Comparison of ENCODE assay signal across 12 mouse cellular contexts in the genomic region with DNA sequence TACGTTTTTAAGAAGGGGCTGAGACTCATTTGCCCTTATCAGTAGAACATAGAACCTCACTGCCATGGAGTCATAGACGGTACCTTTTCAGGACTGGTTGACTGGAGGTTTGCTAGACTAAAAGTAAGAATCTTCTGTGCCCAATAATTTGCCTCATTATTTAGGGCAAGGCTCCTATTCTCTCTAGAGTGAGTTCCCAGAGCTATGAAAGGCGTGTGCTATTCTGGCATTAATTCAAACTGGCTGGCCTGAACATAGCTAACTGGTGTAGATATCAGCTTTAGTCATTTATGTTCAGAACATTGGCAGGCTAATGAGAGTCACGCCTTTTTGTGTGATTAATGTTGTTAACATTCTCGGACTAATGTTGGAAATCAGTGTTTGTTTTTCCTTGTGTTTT. TPM values are rescaled to one million over a fixed set of nuclear protein-coding genes. Genes with fewer than 3 reads are reported as not detected.
DNase-seq lines count a peak whose midpoint lies in the region; ATAC-seq lines count a peak whose summit lies in the region.
"Had no signal": no experiment of that assay in that cellular context is flagged by ENCODE, and none has a peak within 500 bp of the region (broad histone marks: within the 10 kb centered on the region; RNA-seq: fewer than 3 reads in every experiment).

No protein-coding gene starts in this region.

- peak; percentile 17 for DNase-seq in adrenal gland, postnatal 10 days
- DNase-seq in adrenal gland, adult (ENCODE audit: inconsistent age in 2 of 2, low spot score in 1 of 2) = no peak
- DNase-seq in layer of hippocampus, adult 11-12 months (ENCODE audit: low spot score) = peak; percentile 12
- no peak for DNase-seq in layer of hippocampus, adult 8-10 months (ENCODE audit: low spot score in 2 of 2)
- DNase-seq in heart, adult 9 months (ENCODE audit: low spot score in 2 of 2) = peak; percentile 54 to 77
- no peak for DNase-seq in spleen, postnatal 14 days (ENCODE audit: low spot score in 2 of 2)
- no peak for DNase-seq in liver
- DNase-seq: cerebellum, adult 11-12 months; embryo, embryonic 11 days; kidney, adult 18-20 months had no signal

- ATAC-seq in megakaryocyte-erythroid progenitor cell, adult 5-6 weeks (replicated peaks; ENCODE audit: low FRiP score, low TSS enrichment, poor library complexity, severe bottlenecking) = peak; percentile 89
- ATAC-seq: forebrain, embryonic 13.5 days had no signal

RNA-seq across cellular contexts. Expression of a gene that starts 52.4 kb away (rescaled TPM):
- 10 to 100 TPM; 33.7 to 50.4 TPM for total RNA-seq in adrenal gland, postnatal 10 days (2021)
- total RNA-seq in layer of hippocampus, adult 8-10 months (2022) = 10 to 100 TPM; 10.7 to 12.0 (median 11.5) TPM
- 270 and 301 TPM in 2 replicates for total RNA-seq in megakaryocyte-erythroid progenitor cell, adult 5-6 weeks (2014; fragmentation: Nextera tagmentation)
- 1,022 TPM in 2 replicates for total RNA-seq in megakaryocyte-erythroid progenitor cell, adult 5-6 weeks (2017)

Comparison
In these comparisons a context has a peak if more than half of its experiments do, and no peak if none do; other contexts are left out.
1. DNase-seq: peak in adrenal gland, postnatal 10 days (single experiment), layer of hippocampus, adult 11-12 months (single experiment) and heart, adult 9 months (2 of 2); none in adrenal gland, adult (0 of 2), layer of hippocampus, adult 8-10 months (0 of 2), spleen, postnatal 14 days (0 of 2) and liver (single experiment).
2. RNA of a gene that starts 52.4 kb away (total RNA-seq): 270 to 1,022 TPM in megakaryocyte-erythroid progenitor cell, adult 5-6 weeks; 33.7 to 50.4 TPM in adrenal gland, postnatal 10 days and 10.7 to 12.0 TPM in layer of hippocampus, adult 8-10 months; every median in the first group is over 4 times any median in the second.